Mouse (Mus musculus): ENCODE measurements around the gene Ccser1.

Ccser1 gene

GRCm38 (mm10) chr6:61300441-61300840, 120.3 kb downstream of the Ccser1 start:
- no peak for DNase-seq (ENCODE audit: low spot score)

GRCm38 (mm10) chr6:61300975-61301374, 120.9 kb downstream of the Ccser1 start:
- no peak for DNase-seq (ENCODE audit: low spot score)

- DNase-seq (ENCODE audit: low spot score): no peak
These were observed 121.5 kb downstream of the Ccser1 start for GRCm38 (mm10) chr6:61301631-61302030.

DNA sequence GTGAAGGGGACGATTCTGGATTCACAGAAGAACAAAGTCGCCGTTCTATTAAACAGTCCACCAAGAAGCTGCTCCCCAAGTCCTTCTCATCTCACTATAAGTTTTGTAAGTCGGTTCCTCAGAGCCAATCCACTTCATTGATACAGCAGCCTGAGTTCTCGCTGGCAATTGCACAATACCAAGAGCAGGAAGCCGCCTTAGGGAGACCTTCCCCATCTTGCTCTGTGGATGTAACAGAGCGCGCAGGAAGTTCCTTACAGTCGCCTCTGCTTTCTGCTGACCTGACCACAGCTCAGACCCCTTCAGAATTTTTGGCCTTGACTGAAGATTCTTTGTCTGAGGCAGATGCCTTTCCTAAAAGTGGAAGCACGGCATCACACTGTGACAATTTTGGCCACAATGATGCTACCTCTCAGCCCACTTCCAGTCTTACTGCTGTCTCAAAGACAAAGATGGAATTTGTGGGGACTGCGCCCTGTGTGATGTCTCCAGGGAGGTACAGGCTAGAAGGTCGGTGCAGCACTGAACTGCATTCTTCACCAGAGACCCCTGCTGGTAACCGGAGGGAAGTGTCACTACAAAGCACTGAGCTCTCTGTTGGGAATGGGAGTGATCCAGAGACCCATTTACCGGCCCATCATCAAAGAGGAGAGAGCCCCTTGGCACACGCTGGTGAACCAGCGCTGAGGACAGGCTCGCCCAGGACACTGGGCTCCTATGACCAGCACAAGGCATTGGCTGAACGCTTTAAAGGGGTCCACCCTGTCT, 131.4 kb downstream of the Ccser1 start:
- no peak for DNase-seq (ENCODE audit: low spot score)

- DNase-seq (ENCODE audit: low spot score): no peak
These were observed 135.9 kb downstream of the Ccser1 start for GRCm38 (mm10) chr6:61315884-61316601.

GRCm38 (mm10) chr6:61320842-61321241, 140.7 kb downstream of the Ccser1 start:
- no peak for DNase-seq (ENCODE audit: low spot score)

DNA sequence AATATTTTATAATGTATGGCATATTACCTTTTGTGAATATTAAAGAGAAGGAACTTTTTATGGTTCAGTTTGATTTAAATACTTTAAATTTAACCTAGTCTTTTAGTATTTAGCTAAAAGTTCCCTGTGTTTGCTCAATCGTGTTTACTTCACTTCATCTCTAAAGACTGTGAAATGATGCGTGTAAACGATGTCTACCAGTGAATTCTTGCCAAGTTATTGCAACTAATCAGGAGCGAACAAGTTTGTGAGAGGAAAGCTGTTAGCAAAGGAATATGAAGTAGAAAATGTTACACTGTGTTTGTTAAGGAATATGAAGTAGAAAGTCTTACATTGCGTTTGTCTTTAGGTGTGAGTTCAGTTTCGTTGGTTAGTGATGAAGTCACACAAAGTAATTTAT, 142.2 kb downstream of the Ccser1 start:
- DNase-seq (ENCODE audit: low spot score): no peak

- DNase-seq (ENCODE audit: low spot score): no peak
These were observed 146.0 kb downstream of the Ccser1 start for GRCm38 (mm10) chr6:61326131-61326530.

GRCm38 (mm10) chr6:61328981-61329380, 148.9 kb downstream of the Ccser1 start:
- DNase-seq (ENCODE audit: low spot score): no peak

- DNase-seq (ENCODE audit: low spot score): no peak
These were observed 149.7 kb downstream of the Ccser1 start for GRCm38 (mm10) chr6:61329593-61330540.

DNA sequence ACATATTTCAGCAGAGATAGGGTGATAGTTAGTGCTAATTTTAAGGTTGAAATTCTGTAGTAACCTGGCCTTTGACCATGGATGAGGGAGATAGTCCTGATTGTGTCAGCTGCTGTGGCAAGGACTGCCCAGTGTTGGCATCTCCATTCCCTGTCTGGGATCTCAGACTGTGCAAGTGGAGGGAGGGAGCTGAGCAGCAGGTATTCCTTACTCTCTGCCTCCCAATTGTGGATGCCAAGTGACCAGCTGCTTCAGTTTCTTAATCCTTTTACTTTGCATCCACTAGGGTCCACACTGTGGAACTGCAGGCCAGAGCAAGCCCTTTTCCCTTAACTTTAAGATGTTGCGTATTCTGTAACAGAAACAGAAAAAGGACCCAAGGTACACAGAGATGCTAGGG, 154.3 kb downstream of the Ccser1 start:
- DNase-seq (ENCODE audit: low spot score): no peak

DNA sequence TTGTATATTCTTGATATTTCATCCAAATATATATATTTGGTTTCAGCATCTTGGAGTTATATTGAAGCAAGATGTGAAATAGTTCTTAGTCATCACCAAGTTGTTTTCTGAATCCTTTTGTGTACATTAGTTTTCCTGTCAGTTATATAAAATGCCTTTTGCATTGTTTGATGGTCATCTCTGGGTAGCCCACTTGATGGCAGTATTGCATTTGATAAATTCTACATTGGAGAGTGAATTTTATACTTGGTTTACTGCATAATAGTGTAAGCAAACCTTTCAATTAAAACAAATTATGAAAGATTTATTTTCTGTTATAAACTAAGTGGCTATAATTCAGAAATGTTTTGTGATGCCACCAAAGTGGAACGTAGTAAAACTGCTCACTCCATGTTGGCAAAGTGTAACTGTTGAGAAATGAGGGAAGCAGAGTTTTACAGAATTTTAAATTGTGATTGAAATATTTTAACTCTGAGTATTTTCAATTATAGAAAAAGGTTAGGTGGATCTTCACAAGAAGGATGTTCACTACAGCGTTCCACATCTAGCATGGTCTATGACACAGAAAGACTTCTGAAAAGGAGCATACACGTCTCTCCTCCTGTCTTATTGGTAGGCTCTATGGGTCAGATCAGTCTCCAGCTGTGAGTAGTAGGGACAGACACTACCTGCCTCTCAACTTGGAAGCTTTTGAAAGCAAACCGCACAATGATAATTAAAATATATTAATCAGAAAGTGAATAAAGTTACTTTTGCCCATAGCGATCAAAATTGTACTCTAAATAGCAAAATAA, 167.1 kb downstream of the Ccser1 start:
- DNase-seq (ENCODE audit: low spot score): no peak

DNA sequence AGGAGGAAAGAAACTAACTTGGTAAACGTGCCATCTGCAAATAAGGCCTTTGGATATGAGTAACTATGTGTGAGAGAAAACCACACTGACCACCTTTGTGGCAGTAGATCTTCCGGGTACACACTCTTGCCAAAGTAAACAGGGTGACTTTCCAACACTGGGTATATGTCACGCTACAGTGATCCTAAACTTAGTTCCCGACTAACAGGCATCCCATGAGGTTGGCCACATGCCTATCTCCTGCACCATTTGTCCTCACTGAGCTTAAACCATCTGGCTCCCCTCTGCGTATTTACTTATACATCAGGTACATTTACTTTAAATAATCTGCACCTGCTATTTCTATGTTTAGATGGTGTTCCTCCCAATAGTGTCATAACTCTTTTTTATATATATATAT, 183.6 kb downstream of the Ccser1 start:
- no peak for DNase-seq (ENCODE audit: low spot score)

GRCm38 (mm10) chr6:61382526-61382925, 202.4 kb downstream of the Ccser1 start:
- DNase-seq (ENCODE audit: low spot score): no peak

DNA sequence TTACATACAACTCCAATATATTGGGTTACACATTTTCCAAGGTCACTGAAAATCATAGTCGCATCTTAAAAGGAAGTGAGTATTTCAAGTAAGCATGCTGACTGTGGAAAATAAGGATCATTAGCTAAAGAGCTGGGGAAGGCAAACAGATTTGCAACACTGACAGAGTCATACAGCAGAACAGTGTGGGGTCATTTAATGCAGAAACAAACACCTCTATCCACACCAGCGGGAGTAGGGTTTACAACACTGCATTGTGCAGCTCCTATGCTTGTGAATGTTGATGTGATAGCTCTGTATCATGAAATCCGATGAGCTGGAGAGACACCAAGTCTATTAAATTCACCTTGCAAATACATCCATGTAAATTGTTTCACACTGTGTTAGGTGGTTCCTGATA, 202.9 kb downstream of the Ccser1 start:
- DNase-seq (ENCODE audit: low spot score): no peak

GRCm38 (mm10) chr6:61387046-61387445, 206.9 kb downstream of the Ccser1 start:
- no peak for DNase-seq (ENCODE audit: low spot score)

DNA sequence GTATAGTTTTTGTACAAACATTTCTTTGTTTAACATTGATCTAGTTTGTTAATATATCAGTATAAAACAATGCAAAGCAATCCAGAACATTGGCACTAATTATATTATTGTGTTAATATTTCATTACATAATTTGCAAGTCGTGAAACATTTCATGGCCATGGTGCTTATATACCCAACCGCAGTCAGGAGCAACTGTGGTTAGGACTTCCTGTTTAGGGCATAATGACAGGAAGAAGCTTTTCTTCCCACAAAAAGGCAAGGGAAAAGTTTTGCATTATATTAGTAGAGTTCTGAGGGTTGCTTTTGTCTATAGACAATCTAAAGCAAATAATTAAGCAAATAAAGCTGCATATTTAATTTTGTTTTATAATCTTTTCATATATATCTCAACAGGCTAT, 247.4 kb downstream of the Ccser1 start:
- DNase-seq (ENCODE audit: low spot score): no peak

DNA sequence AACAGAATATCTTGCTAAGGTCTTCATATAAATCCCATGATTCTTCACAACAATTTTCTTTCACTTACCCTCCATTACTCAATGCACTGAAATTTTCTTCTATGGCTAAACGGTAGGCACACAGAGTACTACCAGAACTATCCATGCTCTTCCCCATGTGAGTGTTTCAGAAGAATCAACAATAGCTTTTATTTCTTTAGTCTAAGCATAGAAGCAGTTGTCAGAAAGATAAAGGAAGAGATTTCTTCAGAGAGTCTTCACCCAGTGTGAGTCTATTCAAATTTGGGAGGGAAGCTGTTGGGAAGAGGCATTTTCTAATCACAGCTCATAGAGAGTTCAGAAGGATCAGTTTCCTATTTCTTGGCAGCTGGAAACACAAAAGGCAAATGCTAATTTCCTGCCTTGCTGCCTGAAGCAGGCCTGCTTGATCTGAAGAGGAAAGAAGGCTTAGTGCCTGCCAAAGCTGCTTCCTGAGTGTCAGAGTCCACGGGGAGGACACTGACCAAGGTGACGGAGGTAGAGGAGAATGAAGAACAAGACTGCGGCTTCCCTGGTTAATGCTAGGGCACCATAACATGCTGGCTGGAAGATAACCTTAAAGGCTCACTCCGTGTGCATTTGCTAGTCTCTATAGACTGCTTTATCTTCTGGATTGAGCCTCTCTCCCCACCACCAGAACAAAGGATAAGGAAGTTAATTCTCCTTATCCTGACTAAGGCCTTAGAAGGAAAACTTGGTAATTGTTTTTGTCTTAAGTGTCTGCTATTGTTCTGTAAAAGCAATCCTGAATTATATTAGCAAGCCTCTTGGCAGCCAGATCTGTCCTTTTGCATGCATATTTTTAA, 251.0 kb downstream of the Ccser1 start:
- DNase-seq (ENCODE audit: low spot score): no peak

GRCm38 (mm10) chr6:61431726-61431984, 251.5 kb downstream of the Ccser1 start:
- DNase-seq (ENCODE audit: low spot score): no peak

- DNase-seq (ENCODE audit: low spot score): no peak
These were observed 252.0 kb downstream of the Ccser1 start for GRCm38 (mm10) chr6:61432167-61432566.

DNA sequence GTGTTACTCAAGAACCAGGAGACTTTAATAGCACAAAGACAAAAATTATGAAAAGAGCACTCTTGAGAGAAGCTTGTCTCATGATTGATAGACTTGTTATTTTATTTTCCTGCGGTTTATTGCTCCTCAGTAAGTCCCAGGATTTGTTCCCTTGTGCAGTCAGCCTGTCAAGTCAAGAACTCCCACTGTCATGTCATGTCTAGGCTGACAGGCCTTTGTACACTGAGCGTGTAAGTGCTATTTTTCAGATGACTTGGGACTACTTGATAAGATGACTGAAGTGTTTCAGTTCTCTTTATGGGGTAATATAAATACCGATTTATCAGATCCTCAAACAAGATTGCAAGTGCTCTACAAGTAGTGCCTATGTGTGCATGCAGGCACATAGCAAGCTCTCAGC, 252.6 kb downstream of the Ccser1 start:
- no peak for DNase-seq (ENCODE audit: low spot score)

All from spleen, adult 12 weeks (tissue).